Mouse (Mus musculus) midbrain, embryonic 10.5 days (tissue): ENCODE data around the gene Sit1. TPM values are rescaled to one million over a fixed set of nuclear protein-coding genes. Genes with fewer than 3 reads are reported as not detected.
"Not testable (repeated sequence)": the region's sequence is repeated elsewhere in the genome, so short reads cannot be mapped to it uniquely, and the experiment has no call there.

ENCODE experiments used
- DNase-seq: peaks from one replicate; pipeline ENCODE4 v3.0.0-alpha.2; 2017; ENCODE audit warnings: low spot score
- H3K27ac ChIP-seq: fragments of 300-500 bp; sonication (generic); replicated peaks from 2 replicates; pipeline ENCODE4 v1.5.1; 2016; ENCODE audit warnings: mild to moderate bottlenecking
- H3K27me3 ChIP-seq: fragments of 300-500 bp; sonication (generic); 2 replicates; pipeline ENCODE4 v1.6.1; 2016; ENCODE audit warnings: low read depth, mild to moderate bottlenecking; ENCODE audit not compliant: poor library complexity, severe bottlenecking
- H3K36me3 ChIP-seq: fragments of 300-500 bp; sonication (generic); 2 replicates; pipeline ENCODE4 v1.6.1; 2016; ENCODE audit warnings: mild to moderate bottlenecking, moderate library complexity
- H3K4me1 ChIP-seq: fragments of 300-500 bp; sonication (generic); 2 replicates; pipeline ENCODE4 v1.6.1; 2016
- H3K4me3 ChIP-seq: fragments of 300-500 bp; sonication (generic); 2 replicates; pipeline ENCODE4 v1.5.1; 2016; ENCODE audit warnings: mild to moderate bottlenecking, moderate library complexity
- H3K9me3 ChIP-seq: fragments of 300-500 bp; sonication (generic); replicated peaks from 2 replicates; pipeline ENCODE4 v1.6.1; 2016; ENCODE audit warnings: mild to moderate bottlenecking
- WGBS: fragments of 180-500 bp; shearing (Covaris S2); methylation state at CpG from one replicate; pipeline ENCODE4 v1.1.7; 2016; 5-methylcytosine and 5-hydroxymethylcytosine counted together
- polyA plus RNA-seq: library from polyadenylated mRNA; unstranded; fragments of >200 nt; fragmentation: Nextera tagmentation; extraction: Ambion mirVana; gene quantifications from 2 replicates; pipeline ENCODE4 v1.2.1, GENCODE M21; 2016

The Sit1 gene
- polyA plus RNA-seq, 1 experiment from 2014 or later, result not detected

- Histone ChIP-seq H3K4me1 (peaks cover 68% of the 10 kb centered on the region), H3K27ac (no peak overlapping the region), H3K9me3 (no peaks in the 10 kb centered on the region), H3K27me3 (peaks cover 54% of the 10 kb centered on the region), H3K36me3 (peaks cover 27% of the 10 kb centered on the region), H3K4me3 (peak overlapping the region; percentile 72)
- DNase-seq, result no peak
- WGBS, result 90% methylated on average over 8 of the region's 8 CpGs
Observed at GRCm38 (mm10) chr4:43497405-43497804, 13.9 kb upstream of the Sit1 start.

- peak overlapping the region; percentile 18; the same call in 1 of the 2 replicates for H3K4me3 ChIP-seq
- peak overlapping the region; percentile 13; the same call in 1 of the 2 replicates for H3K27ac ChIP-seq
- peaks cover 68% of the 10 kb centered on the region for H3K4me1 ChIP-seq
- H3K36me3 ChIP-seq, result peaks cover 27% of the 10 kb centered on the region
- peaks cover 48% of the 10 kb centered on the region for H3K27me3 ChIP-seq
- 52% methylated on average over 6 of the region's 6 CpGs for WGBS
- DNase-seq, result no peak
- H3K9me3 ChIP-seq, result no peaks in the 10 kb centered on the region
Observed at GRCm38 (mm10) chr4:43496587-43496986, 13.1 kb upstream of the Sit1 start.

- no peak for DNase-seq
- Histone ChIP-seq H3K4me3 (peak overlapping the region; percentile 81), H3K4me1 (peaks cover 55% of the 10 kb centered on the region), H3K36me3 (peaks cover 27% of the 10 kb centered on the region), H3K9me3 (peaks cover 3% of the 10 kb centered on the region; the same call in 1 of the 2 replicates), H3K27me3 (peaks cover 28% of the 10 kb centered on the region), H3K27ac (peak overlapping the region; percentile 90)
- WGBS, result 7% methylated on average over 9 of the region's 9 CpGs
Observed at GRCm38 (mm10) chr4:43493846-43494240, 10.3 kb upstream of the Sit1 start.

- peak overlapping the region; percentile 90 for H3K27ac ChIP-seq
- under 1% methylated on average over 47 of the region's 47 CpGs for WGBS
Observed at GRCm38 (mm10) chr4:43493186-43493845, 9.8 kb upstream of the Sit1 start.

GRCm38 (mm10) chr4:43492821-43493185 lies 9.3 kb upstream of the Sit1 start, which contains the start of gene Ccdc107:
Gene Ccdc107, plus strand, starts transcription at chr4:43492900.
- Histone ChIP-seq H3K27me3 (peaks cover 27% of the 10 kb centered on the region), H3K4me3 (peak within 1 kb of the TSS; percentile 81), H3K27ac (peak within 1 kb of the TSS; percentile 90), H3K36me3 (peaks cover 26% of the 10 kb centered on the region), H3K9me3 (peaks cover 3% of the 10 kb centered on the region; the same call in 1 of the 2 replicates), H3K4me1 (peaks cover 45% of the 10 kb centered on the region)
- WGBS, result under 1% methylated on average over 25 of the region's 25 CpGs
- DNase-seq, result peak; percentile 92

More at GRCm38 (mm10) chr4:43493186-43493845, 9.8 kb upstream of the Sit1 start:
- DNase-seq, result peak; percentile 97
- peaks cover 27% of the 10 kb centered on the region for H3K36me3 ChIP-seq
- H3K4me3 ChIP-seq, result peak overlapping the region; percentile 81
- peaks cover 50% of the 10 kb centered on the region for H3K4me1 ChIP-seq
- H3K27me3 ChIP-seq, result peaks cover 28% of the 10 kb centered on the region
- H3K9me3 ChIP-seq, result peaks cover 3% of the 10 kb centered on the region; the same call in 1 of the 2 replicates

- Histone ChIP-seq H3K36me3 (peaks cover 21% of the 10 kb centered on the region), H3K9me3 (peaks cover 3% of the 10 kb centered on the region; the same call in 1 of the 2 replicates), H3K27me3 (peaks cover 22% of the 10 kb centered on the region), H3K4me1 (peaks cover 40% of the 10 kb centered on the region), H3K27ac (peak overlapping the region; percentile 90), H3K4me3 (peak overlapping the region; percentile 81)
- DNase-seq, result no peak
- WGBS, result 50% methylated on average over 12 of the region's 12 CpGs
Observed at GRCm38 (mm10) chr4:43492101-43492820, 8.7 kb upstream of the Sit1 start.

GRCm38 (mm10) chr4:43490801-43491200 lies 7.3 kb upstream of the Sit1 start:
- DNase-seq, result no peak
- no peak overlapping the region for H3K27ac ChIP-seq
- WGBS, result 90% methylated on average over 5 of the region's 5 CpGs
- H3K4me3 ChIP-seq, result no peak overlapping the region
- peaks cover 3% of the 10 kb centered on the region; the same call in 1 of the 2 replicates for H3K9me3 ChIP-seq
- peaks cover 15% of the 10 kb centered on the region for H3K27me3 ChIP-seq
- H3K36me3 ChIP-seq, result peaks cover 7% of the 10 kb centered on the region; the same call in 1 of the 2 replicates
- H3K4me1 ChIP-seq, result peaks cover 25% of the 10 kb centered on the region

GRCm38 (mm10) chr4:43489611-43490010 lies 6.1 kb upstream of the Sit1 start:
- no peak for DNase-seq
- H3K4me1 ChIP-seq, result peaks cover 13% of the 10 kb centered on the region
- H3K4me3 ChIP-seq, result no peak overlapping the region
- 0 out of 2 replicates have a peak, but pooled peaks cover 3% of the 10 kb centered on the region for H3K27me3 ChIP-seq
- H3K27ac ChIP-seq, result no peak overlapping the region
- H3K36me3 ChIP-seq, result no peaks in the 10 kb centered on the region
- 95% methylated on average over 3 of the region's 3 CpGs for WGBS
- peaks cover 3% of the 10 kb centered on the region; the same call in 1 of the 2 replicates for H3K9me3 ChIP-seq

- H3K27ac ChIP-seq, H3K4me1 ChIP-seq, H3K27me3 ChIP-seq, DNase-seq, H3K36me3 ChIP-seq, H3K9me3 ChIP-seq, H3K4me3 ChIP-seq: not testable (repeated sequence)
- WGBS, result 83% methylated on average over 5 of the region's 5 CpGs
Observed at GRCm38 (mm10) chr4:43485666-43486065, 2.1 kb upstream of the Sit1 start.

GRCm38 (mm10) chr4:43482591-43482990 lies 943 bp downstream of the Sit1 start:
- Histone ChIP-seq H3K4me1 (peaks cover 9% of the 10 kb centered on the region; the same call in 1 of the 2 replicates), H3K36me3 (no peaks in the 10 kb centered on the region), H3K4me3 (no peak overlapping the region), H3K27me3 (peaks cover 5% of the 10 kb centered on the region; the same call in 1 of the 2 replicates), H3K9me3 (no peaks in the 10 kb centered on the region), H3K27ac (no peak overlapping the region)
- DNase-seq, result no peak
- WGBS, result 78% methylated on average over 10 of the region's 10 CpGs

GRCm38 (mm10) chr4:43481894-43482456 lies 1.6 kb downstream of the Sit1 start:
- Histone ChIP-seq H3K27ac (no peak overlapping the region), H3K4me1 (peaks cover 9% of the 10 kb centered on the region; the same call in 1 of the 2 replicates), H3K36me3 (no peaks in the 10 kb centered on the region), H3K27me3 (peaks cover 5% of the 10 kb centered on the region; the same call in 1 of the 2 replicates), H3K9me3 (no peaks in the 10 kb centered on the region), H3K4me3 (no peak overlapping the region)
- DNase-seq, result no peak
- WGBS, result 73% methylated on average over 7 of the region's 7 CpGs

GRCm38 (mm10) chr4:43480985-43481384 lies 2.5 kb downstream of the Sit1 start:
- H3K9me3 ChIP-seq, result no peaks in the 10 kb centered on the region
- H3K27me3 ChIP-seq, result peaks cover 5% of the 10 kb centered on the region; the same call in 1 of the 2 replicates
- H3K4me1 ChIP-seq, result peaks cover 9% of the 10 kb centered on the region; the same call in 1 of the 2 replicates
- 86% methylated on average over 5 of the region's 5 CpGs for WGBS
- DNase-seq, result no peak
- no peak overlapping the region for H3K27ac ChIP-seq
- no peaks in the 10 kb centered on the region for H3K36me3 ChIP-seq
- no peak overlapping the region for H3K4me3 ChIP-seq
